Mouse (Mus musculus) urinary bladder, postnatal 25 days (tissue): Measurements from ENCODE around the gene Ankle1.

Source experiments
- DNase-seq: peaks from one replicate; pipeline ENCODE4 v3.0.0; 2022; ENCODE audit warnings: low spot score

Ankle1 gene

DNA sequence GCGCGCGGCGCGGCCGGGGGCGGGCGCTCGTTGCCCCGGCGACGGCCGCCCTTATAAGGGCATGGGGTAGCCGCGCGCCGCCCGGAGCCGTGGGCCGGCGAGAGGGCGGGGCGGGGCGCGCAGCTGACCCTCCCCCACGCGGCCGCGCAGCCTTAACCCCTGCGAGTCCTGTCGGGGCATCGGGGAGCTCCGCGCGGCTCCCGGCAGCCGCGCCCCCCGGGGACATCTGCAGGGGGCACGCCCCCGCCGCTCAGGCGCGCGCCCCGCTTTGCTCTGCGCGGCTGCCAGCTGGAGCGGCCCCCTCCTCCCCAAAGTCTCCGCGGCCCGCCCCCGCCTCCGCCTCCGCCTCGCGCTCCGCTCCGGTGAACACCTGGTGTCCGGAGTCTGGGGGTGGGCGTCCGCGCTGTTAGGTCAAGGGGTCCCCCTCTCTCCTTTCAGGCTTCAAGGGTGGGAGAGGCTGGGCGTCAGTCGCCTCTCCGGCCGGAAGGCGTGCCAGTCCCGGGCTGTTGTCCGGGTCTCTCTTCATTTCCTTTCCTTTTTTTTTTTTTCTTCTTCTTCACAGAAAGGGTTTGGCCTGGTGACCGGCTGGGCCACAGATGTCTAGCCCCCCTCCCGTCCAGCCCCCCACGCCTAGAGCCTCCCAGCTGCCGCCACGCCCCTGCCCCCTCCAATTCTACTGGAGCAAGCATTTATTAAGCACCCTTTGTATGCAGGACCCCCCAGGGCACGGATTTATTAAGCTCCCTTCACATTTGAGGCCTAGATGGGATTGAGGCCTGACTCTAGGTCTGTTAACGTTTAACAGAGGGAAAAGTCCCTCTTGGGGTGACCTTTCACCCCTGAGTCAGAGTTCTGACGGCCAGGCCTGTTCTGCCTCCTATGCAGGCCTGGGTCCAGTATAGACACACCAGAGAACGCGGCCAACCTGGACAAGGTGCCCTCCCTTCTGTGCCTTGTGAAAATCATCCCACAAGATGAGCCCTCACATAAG is 23.5 kb upstream of the Ankle1 start:
- DNase-seq, result peak; percentile 88

DNA sequence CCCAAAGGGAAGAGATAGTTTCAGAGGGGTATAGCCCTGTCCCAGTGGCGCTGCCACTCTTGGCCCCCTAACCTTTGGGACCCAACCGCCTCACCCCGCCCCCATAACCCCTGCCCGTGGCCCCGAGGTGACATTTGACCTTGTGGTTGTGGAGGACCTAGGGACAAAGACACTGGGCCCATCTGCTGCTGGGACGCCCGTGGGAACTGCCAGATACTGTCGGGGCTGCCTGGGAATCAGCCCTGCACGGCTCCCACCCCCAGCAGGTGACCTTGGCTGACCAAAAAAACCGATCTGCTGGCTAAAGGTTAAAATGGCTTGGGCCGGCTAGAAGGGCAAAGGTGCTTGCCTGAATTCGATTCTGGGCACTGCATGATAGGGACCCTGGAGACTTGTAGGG is 22.4 kb upstream of the Ankle1 start:
- no peak for DNase-seq

DNA sequence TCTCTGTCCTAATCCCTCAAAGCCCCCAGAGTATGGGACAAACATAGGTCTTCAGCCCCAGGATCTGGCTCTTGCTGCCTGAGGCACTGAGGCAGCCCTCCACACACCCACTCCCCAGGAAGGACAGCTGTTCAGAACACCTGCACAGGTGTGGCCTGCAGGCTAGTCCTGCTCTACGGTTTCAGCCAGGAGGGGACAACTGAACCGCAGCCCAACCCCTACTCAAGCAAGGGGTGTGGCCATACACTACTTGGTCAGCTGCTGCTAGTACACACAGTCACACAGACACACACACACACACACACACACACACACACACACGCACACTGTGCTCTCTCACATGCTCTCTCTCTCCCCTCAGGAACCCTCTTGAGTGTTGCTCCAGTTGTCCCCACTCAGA is 21.9 kb upstream of the Ankle1 start:
- no peak for DNase-seq

DNA sequence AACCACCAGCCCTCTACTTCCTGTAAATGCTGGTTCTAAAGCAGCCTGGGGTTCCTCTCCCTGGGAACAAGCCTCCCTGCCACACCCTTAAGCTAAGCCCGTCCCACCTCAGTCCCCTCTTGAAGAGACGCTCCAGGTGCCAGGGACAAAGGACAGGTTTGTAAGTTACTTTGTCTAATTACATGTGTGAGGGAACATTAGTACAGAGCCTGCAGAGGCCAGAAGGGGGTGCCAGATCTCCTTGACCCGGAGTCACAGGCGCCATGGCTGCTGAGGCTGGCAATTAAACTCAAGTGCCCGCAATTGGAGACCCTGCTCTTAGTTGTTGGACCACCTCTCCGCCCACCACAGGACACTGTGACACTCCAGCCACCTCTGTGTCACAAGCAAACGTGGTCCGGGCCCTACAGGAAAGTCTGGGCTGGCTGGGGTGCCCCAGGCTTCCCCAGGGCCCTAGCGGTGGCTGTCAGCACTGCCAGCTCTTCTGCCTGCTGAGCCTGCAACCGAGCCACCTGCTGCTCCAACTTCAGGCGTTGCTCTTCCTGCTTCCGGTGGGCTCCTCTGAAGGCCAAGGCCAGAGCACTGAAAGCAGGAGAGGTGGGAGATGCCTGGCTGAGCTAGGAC is 20.5 kb upstream of the Ankle1 start:
- no peak for DNase-seq

DNA sequence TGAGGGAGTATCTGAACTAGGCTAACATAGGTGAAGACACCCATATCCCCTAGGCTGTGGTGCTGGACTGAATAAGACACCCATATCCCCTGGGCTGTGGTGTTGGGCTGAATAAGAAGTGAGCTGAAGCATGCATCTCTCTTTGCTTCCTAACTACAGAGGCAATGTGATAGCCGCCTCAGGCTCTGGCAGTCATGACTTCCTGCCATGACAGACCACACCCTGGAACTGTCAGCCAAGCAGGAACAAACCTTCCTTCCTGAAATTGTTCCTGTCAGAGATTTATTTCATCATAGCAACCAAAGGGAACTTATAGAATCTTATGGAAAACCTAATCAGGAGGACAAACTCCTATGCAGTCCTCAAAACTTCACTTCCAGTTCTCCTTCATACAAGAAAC is 17.5 kb upstream of the Ankle1 start:
- no peak for DNase-seq

DNA sequence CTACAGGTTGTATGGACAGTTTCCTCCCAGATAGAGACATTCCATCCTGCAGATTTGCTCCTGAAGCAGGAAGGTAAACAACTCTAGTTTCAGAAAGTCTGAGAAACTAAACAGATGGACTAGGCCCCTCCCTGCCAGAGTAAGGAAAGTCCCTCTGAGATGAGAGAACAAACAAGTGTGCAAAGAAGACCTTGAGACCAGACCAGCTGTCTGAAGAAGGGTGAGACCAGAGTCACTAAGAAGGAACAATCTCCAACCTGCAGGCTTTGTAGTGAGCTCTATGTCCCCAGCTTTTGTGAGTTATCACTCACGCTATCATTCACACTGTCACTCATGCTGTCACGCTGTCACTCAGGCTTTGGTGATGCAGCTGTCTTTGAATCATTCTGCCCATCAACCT is 14.1 kb upstream of the Ankle1 start:
- no peak for DNase-seq

DNA sequence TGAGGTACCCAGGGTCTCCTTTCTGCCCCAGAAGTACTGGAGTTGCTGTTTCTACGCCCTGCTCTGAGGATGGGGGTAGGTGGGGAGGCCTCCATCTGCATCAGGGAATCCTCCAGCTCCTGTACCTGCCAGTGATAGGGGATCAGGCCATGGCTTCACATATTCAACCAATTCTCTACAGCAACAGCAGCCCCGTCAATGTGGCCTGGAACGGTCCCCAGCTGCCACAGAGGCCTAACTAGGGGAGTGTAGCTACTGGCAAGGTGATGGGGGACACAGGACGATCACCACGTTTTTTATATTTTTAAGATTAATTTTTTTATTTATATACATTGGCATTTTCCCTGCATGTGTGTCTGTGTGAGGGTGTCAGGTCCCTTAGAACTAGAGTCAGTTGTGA is 13.4 kb upstream of the Ankle1 start:
- DNase-seq, result no peak

DNA sequence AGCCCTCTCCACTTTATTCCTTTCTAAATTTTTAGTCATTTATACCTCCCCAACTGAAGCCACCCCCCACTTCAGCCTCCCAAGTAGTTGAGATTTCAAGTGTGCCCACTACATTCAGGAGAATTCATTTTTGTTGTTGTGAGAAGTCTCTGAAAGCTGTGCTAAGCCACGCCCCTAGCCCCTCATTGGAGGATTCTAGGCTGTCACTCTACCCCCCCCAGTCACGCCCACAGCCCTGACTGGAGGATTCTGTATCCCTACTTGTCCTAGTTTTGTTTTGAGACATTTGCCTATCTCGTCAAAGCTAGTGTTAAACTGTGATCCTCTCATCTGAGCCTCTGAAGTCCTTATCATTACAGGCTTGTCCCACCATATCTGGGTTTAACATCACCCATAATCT is 12.9 kb upstream of the Ankle1 start:
- DNase-seq, result no peak

DNA sequence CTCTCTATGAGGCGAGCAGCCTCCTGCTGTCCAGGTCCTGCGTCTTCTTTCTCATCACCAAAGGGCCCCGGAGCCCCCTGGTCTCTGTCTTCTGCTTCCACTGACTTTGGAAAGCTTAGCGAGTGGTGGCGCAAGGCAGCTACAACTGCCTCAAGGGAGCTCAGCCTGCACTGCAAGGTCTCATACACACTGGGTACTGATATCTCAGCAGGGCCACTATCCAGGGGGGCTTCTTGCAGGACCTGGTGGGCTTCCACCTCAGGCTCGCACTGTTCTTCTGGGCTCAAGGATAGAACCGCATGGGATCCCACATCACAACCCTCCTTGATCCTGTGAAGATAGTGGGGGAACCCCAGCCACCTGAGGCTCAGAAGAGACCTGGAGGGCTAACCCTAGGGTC is 11.3 kb upstream of the Ankle1 start:
- DNase-seq, result no peak

DNA sequence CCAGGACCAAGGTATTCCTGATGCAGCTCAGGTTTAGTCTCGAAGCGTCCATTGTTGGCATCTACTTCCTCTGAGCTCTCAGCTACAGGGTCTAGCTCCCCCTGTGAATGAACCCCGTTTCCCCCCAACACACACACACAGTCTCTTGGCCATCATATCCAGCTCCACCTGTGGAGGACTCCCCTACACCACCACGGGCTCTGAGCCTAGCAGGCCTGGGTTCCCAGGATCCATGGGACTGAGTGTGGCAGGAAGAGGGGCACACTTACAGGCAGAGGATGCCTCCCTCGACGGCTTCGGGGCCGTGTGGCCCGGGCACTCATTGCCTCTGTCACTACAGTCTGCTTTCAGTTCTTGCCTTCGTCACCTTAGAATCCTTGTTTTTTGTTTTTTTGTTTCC is 10.7 kb upstream of the Ankle1 start:
- no peak for DNase-seq

DNA sequence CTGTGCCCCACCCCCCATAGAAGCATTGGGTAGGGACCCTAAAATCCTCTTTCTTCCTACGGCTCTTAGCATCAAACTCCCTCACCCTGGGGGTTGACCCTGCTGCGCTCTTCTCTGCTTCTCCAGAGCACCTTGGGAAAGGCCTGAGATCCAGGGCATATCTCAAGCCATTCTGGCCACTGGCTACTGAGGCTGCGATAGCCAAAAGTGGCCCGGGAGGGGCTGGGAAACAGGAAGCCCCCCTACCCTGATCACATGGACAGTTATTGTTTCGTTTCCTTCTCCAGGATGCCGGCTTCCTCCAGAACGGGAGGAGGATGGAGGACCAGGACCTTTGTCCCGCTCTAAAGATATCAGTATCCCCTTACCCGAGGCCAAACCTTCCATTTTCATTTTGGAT is 10.2 kb upstream of the Ankle1 start, which contains the start of gene Ushbp1:
Ushbp1 (minus strand) TSS at position 174 of the 400 bp plus-strand sequence.
- DNase-seq, result no peak

DNA sequence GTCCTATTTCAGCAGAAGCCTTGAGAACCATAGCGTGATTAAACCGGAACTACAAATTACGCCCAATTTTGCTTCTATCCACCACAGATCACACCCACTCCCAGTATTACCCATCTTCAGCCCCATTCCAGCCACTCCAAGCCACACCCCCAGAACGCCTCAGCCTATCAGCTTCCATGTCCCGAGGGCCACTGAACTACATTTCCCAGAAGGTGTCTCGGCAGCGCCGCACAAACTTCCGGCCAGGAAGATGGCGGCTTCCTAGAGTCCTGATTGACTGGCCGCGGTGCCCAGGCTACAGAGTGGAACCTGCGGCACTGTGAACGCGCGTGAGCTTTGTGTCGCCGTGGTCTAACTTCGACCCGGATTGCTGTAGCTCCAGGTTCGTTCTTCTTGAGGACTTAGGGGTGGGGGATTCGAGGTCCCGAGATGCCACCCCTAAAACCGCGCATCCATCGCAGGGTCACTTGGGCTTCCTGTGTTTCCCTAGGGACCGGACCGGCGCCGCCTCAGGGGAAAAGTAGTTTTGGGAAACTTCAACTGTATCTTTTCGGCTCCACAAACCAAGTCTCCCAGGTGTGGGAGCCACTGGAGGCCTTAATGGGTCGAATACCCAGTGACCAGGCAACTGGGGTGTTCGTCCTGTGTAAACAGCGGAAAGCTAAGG is 9.0 kb upstream of the Ankle1 start, which contains the start of gene Babam1:
Babam1 (plus strand) TSS at position 223 of the 667 bp plus-strand sequence.
- peak; percentile 78 for DNase-seq

DNA sequence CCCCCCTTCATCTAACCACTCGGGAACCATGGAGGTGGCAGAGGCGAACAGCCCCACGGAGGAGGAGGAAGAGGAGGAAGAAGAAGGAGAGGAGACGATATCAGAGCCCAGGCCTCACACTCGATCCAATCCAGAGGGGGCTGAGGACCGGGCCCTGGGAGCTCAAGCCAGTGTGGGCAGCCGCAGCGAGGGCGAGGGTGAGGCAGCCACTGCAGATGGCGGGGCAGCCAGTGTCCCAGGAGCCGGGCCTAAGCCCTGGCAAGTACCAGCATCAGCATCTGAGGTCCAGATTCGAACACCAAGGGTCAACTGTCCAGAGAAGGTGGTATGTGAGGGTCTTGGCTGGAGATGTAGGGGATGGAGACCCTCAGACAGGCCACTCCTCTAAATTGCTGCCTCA is 8.1 kb upstream of the Ankle1 start:
- no peak for DNase-seq

DNA sequence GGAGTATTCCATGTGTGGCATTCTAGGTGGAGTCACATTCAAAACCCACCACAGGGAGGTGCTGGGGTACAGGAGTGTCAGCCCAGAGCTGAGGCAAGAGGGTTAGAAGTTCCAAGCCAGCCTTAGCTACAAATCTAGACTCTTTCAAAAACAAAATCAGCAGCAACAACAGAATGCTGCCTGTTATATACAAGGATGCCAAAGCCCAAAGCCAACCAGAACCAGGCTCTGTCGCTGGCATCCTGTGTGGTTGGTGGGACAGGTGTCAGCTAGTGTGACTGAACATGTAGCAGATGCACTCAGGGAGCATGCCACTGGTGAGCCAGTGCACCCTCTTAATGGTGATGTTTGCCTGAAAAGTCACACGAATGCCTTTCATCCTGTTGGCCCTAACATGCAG is 5.0 kb upstream of the Ankle1 start:
- no peak for DNase-seq

DNA sequence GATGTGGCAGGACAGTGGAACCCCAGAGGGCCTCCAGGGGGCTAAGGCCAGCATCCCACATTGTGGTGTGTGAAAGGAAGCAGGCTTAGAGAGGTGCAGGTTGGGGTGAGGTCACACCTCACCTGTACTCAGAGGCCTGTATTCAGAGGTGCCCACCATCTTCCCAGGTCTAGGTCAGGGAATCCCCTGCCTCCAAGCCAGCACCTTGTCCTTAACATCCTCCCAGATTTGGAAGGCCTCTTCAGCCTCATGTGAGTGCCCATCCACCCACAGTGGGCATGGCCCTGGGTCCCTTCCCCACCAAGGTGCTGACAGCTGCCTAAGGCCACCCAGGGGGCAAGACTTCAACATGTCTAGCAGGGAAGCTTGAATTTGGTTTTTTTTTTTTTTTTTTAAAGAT is 4.4 kb upstream of the Ankle1 start:
- DNase-seq, result no peak

DNA sequence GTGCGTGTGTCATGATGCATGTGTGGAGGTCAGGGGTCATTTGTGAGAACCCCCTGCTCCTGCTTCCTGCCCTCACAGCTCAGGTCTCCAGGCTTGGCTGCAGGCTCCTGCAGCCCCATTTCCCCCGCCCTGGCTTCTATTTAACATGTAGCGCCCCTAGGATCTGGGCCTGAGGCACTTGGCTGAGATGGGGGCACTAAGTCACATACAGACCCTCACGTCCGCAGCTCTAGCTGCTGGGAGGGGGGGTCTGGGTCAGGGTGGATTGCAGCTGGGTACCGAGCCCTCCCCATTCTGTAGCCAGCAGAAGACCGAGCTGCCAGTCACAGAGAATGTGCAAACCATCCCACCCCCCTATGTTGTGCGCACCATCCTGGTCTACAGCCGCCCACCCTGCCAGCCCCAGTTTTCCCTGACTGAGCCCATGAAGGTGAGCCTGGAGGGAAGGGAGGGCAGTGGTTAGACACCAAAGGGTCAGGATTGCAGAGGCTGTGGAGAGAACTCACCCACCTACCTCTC is 3.3 kb upstream of the Ankle1 start:
- DNase-seq, result no peak

DNA sequence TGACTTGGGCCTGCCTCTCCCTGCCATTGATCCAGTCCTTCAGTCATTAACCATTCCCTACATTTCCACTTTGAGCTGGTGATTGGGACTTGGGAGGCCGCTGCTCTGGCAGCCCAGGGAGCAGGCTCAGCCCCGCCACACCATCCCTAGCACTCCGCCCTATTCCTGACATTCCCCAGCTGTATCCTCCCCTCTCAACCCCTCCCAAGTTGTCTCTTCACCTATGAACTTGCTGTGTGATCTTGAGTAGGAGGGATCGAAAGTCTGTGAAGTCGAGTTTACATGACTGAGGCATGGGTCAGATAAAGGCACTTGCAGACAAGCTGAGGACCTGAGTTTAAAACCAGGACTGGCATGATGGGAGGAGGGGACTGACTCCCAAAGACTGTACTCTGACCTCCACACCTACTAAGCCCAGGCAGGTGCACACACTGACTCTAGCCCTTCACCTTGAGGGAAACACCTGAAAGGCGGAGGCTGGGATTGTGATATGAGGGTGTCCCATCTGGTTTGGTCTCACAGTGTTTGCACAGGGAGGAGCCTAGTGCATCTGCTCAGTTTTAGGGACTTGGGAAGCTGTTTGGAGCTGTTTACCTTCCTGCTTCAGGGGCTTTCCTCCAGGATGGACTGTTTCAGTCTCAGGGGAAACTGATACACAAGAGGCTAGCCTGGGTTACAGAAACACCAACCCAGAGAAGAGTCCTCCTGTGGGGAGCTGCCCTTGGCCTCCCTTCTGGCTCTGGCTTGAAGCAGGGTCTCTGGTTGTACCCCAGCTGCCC is 2.5 kb upstream of the Ankle1 start:
- DNase-seq, result no peak

DNA sequence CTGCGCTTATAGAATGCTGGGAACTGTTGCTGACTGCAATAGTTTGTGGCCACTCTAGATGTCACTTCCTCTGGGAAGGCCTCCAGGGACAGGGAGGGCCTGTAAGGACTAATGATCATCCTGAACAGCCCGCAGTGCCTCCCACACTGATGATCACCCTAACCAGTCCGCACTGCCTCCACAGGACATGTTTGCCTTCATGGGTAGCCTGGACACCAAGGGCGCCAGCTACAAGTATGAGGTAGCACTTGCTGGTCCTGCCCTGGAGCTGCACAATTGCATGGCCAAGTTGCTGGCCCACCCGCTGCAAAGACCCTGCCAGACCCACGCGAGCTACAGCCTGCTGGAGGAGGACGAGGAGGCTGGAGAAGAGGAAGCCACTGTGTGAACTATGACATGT is 1.8 kb upstream of the Ankle1 start:
- DNase-seq, result no peak

DNA sequence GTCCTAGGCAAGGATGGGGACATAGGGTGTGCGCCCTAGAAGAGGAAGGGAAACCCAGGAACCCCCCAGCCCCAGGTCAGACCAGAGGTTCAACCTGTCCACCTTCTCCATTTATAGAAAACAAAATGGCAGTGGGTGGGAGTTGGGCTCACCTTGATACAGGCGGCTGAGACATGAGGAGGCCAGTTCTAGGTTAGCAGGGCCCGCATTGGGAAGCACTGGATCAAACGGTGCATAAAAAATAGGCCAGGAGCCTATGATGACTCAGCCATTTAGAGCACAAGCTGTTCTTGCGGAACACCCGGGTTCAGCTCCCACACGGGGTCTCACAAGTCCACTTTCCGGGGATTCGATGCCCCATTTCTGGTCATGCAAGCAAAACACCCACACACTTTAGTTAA is 859 bp upstream of the Ankle1 start:
- DNase-seq, result no peak

DNA sequence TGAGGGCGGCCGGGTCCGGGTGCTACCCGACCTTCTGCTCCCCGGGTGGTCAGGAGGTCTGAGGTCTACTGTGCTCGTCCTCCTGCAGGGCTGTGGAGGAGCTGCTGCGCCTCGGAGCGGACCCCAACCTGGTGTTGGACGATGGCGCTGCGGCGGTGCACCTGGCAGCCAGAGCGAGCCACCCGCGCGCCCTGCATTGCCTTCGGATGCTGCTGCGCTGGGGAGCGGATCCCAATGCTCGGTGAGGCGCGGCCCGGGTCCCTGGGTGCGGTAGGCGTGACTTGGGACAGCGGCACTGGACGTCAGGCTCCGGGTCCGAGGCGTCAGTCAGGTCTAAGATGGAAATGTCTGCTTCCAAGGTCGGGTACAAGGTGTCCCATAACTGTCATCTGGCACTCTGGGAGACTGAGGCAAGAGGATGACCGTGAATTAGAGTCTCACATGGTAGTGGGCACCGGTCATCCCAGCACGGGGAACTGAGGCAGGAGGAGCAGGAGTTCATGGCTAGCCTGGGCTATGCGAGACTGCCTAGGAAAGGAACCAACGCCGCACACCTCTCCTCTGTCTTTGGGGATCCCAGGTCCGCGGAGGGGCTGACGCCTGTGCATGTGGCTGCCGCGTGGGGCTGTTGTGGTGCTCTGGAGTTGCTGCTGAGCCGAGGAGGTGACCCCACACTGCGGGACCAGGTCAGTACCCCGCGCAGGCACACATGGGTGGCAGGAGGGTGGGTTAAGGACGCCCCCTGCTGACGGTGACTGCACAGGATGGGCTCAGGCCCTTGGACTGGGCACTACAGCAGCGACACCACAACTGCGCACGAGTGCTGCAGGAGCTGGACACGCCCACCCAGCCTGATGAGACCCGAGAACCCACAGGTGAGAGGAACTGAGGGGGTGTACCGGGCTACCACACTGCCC is 547 bp downstream of the Ankle1 start:
- DNase-seq, result peak; percentile 50

DNA sequence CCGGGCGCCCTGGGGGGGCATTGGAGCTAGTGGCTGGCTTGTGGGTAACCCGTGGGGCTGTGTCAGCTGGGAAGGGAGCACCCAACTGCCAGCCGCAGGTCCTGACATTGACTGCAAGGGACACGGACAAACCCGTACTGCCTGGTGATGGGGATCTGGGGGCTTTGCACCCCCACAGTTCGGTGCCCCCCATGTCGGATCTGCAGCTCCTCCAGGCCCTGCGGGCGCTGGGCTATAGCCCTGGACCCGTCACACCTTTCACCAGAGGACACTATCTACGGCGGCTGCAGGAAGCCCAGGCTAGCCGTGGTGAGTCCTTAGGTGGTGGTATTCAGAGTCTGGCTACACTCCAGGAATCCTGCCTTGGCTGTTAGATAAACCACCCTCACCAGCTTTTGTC is 1.6 kb downstream of the Ankle1 start:
- DNase-seq, result no peak
